Mouse (Mus musculus): ENCODE measurements around the gene Sf3b3. TPM values are rescaled to one million over a fixed set of nuclear protein-coding genes. Genes with fewer than 3 reads are reported as not detected.

Gene Sf3b3
- polyA plus RNA-seq, 1 experiment from 2014 or later, result 133 TPM

Other genes with a start within 250 kb of the Sf3b3 start
- 21.8 and 23.6 TPM in 2 replicates for gene Vac14, start 228.2 kb downstream of the Sf3b3 start, polyA plus RNA-seq (2015; fragmentation: Nextera tagmentation; extraction: Ambion mirVana)
- 13.7 and 16.6 TPM in 2 replicates for gene Mtss1l, start 125.3 kb downstream of the Sf3b3 start, polyA plus RNA-seq (2015; fragmentation: Nextera tagmentation; extraction: Ambion mirVana)
- 2.2 and 2.7 TPM in 2 replicates for gene Il34, start 40.9 kb downstream of the Sf3b3 start, polyA plus RNA-seq (2015; fragmentation: Nextera tagmentation; extraction: Ambion mirVana)
- 72.6 and 76.2 TPM in 2 replicates for gene Cog4, start 187 bp downstream of the Sf3b3 start, polyA plus RNA-seq (2015; fragmentation: Nextera tagmentation; extraction: Ambion mirVana)
- 8.2 and 9.6 TPM in 2 replicates for gene Fuk, start 55.7 kb upstream of the Sf3b3 start, polyA plus RNA-seq (2015; fragmentation: Nextera tagmentation; extraction: Ambion mirVana)
- gene St3gal2, start 73.1 kb upstream of the Sf3b3 start, polyA plus RNA-seq (2015; fragmentation: Nextera tagmentation; extraction: Ambion mirVana), result 20.8 and 22.9 TPM in 2 replicates
- 13.5 and 14.4 TPM in 2 replicates for gene Ddx19a, start 151.0 kb upstream of the Sf3b3 start, polyA plus RNA-seq (2015; fragmentation: Nextera tagmentation; extraction: Ambion mirVana)
- 8.9 and 9.2 TPM in 2 replicates for gene Ddx19b, start 185.0 kb upstream of the Sf3b3 start, polyA plus RNA-seq (2015; fragmentation: Nextera tagmentation; extraction: Ambion mirVana)
- gene Aars, start 186.4 kb upstream of the Sf3b3 start, polyA plus RNA-seq (2015; fragmentation: Nextera tagmentation; extraction: Ambion mirVana), result 71.9 and 73.8 TPM in 2 replicates
- gene Exosc6, start 209.6 kb upstream of the Sf3b3 start, polyA plus RNA-seq (2015; fragmentation: Nextera tagmentation; extraction: Ambion mirVana), result not detected in 2 replicates
- gene Clec18a, start 245.6 kb upstream of the Sf3b3 start, polyA plus RNA-seq (2015; fragmentation: Nextera tagmentation; extraction: Ambion mirVana), result 0.23 and 0.30 TPM in 2 replicates
- gene Pdpr, start 247.8 kb upstream of the Sf3b3 start, polyA plus RNA-seq (2015; fragmentation: Nextera tagmentation; extraction: Ambion mirVana), result 10.4 and 11.0 TPM in 2 replicates